Mouse (Mus musculus) kidney, postnatal 10 days (tissue): ENCODE results near the gene Ubr4.

ENCODE experiments used
- DNase-seq: peaks from one replicate; pipeline ENCODE4 v3.0.0; 2021; ENCODE audit warnings: mixed read lengths

The Ubr4 gene

DNA sequence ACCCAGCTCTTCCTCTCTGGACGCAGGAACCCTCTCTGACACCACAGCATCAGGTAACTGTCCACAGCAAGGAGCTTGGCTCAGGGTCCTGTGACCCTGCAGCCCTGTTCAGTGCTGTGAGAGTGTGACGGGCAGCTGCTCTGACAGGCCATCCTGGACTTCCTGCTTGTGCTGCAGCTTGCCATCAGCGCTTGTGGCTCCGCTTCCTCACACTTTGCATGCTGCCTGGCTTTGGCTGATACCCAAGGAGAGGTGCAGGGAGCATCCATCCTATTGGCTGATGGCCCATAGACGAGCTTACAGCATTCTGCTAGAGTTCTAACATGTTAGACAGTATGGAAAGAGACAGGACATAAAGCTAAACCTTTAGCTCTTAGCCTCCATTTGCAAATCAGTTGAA lies 88.8 kb downstream of the Ubr4 start:
- DNase-seq: no peak

GRCm38 (mm10) chr4:139441806-139442205 lies 89.4 kb downstream of the Ubr4 start:
- DNase-seq: no peak

DNA sequence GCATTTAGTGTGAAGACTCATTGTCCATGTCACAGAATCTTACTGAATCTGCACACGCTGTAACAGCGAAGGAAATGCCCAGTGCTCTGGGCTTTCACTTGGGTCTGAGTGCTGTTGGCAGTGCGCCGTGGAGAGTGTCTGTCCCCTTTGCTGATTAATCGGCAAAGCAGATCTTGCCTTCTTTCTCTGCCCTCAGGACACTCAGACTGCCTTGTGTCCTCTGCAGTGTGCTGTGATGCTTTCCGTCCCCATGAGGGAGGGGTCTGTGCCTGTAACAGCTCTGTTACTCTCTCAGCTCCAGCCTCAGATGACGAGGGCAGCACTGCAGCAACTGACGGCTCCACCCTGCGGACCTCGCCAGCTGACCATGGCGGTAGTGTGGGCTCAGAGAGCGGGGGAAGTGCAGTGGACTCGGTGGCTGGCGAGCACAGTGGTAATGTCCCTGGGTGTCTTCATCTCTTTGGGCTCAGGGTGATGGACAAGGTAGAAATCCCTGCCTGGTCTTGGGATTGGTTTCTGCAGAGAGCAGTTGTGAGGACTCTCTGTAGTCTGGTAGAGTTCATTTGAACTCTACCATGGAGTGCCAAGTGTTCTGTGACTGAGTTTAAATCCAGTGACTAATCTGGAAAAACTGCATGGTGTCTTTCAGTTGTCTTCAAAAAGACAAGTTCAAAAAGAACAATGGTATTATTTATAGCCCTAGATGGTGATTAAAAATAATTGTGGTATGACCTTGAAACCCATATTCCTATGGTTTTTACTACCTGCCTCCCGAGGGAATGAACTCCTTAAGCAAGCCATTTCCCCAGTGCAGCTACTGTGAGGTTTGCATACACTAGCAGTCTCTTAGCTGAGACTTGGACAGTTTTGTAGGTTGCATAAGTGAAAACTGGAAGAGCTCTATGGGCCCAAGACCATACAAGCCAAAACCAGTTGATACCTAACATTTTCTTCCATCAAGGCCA lies 90.3 kb downstream of the Ubr4 start:
- no peak for DNase-seq

- no peak for DNase-seq
Observed at GRCm38 (mm10) chr4:139444315-139444714, 91.9 kb downstream of the Ubr4 start.

- no peak for DNase-seq
Observed at GRCm38 (mm10) chr4:139446176-139446575, 93.8 kb downstream of the Ubr4 start.

DNA sequence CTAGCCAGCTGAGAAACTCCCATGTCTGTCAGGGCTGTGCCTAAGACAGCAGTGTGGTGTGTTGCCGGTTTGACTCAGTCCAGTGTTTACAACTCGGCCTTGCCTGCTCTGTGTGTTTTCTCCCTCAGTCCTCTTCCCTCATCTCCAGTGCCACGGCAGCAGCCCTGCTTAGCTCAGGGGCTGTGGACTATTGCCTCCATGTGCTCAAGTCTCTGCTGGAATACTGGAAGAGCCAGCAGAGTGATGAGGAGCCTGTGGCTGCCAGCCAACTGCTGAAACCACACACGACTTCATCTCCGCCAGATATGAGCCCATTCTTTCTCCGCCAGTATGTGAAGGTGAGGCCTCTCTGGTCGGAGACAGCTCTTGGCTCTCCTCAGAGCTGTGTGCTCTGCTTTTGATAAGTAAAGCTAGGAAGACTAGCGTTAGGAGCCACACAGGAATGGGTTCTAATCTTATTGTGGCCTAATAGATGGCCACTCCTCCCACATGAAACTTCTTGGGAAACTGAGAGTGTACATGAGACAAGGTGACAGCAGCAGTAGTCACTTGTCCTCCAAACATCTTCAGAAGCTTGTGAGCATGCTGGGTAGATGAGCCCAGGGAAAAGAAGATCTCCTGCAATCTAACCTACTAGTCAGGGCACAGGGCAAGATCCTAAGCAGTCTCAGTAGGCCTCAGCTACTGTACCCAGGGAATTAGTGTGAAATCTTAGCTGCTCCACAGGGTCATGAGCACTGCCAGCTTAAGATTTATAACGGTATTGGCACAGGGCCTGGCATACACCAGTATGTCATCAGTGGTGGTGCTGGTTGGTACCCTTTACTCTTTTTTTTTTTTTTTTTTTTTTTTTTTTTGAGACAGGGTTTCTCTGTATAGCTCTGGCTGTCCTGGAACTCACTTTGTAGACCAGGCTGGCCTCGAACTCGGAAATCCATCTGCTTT lies 94.6 kb downstream of the Ubr4 start:
- DNase-seq: no peak

DNA sequence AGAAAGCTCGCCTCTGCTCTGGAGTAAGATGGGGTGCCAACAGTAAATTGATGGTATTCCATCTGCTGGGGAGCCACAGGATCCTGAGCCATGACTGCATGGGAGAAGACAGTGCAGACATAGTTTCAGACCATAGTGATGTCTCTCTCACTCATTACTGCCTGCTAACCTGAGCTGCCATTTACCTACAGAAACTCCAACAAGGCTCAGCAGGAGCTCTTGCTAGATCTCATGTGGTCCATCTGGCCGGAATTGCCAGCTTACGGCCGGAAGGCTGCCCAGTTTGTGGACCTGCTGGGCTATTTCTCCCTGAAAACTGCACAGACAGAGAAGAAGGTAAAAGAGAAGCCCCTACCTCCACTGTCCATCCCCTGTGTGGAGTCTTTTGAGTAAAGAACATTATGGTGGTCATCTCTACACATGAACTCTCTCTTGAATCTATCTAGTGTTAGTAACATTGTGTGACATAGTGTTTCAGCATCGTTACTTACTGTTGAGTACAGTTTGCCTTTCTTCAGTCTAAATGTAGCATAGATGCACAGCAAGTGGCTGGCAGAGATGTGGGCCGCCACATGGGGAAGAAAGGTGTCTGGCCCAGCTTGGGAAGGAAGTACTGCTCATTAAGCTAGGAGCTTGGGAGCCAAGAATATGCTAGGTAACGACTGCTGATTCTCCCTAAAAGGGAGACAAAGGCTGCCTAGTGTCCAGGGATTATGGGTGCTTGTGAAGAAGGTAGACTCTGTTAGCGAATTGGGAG lies 100.7 kb downstream of the Ubr4 start:
- DNase-seq: no peak

- no peak for DNase-seq
Observed at GRCm38 (mm10) chr4:139454339-139454738, 101.9 kb downstream of the Ubr4 start.

GRCm38 (mm10) chr4:139459970-139460369 lies 107.6 kb downstream of the Ubr4 start:
- no peak for DNase-seq

DNA sequence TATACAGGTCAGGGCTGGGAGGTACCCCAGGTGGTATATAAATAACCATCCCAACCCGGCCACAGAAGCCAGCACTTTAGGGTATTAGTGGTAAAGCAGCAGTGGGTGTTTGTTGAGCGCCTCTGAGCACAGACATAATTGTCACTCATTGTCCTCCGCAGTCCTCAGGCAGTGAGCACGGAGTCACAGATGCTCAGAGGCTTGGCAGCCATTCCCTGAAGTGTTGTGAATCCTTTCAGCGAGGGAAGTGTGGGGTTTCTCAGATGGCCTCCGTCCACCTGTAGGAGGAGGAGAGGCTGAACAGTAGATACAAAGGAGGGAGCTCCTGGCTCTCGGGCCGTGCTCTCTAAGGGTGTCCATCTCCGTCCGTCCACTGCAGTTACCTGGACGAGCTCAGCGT lies 111.8 kb downstream of the Ubr4 start:
- DNase-seq: no peak

- DNase-seq: no peak
Observed at GRCm38 (mm10) chr4:139466541-139466940, 114.1 kb downstream of the Ubr4 start.

DNA sequence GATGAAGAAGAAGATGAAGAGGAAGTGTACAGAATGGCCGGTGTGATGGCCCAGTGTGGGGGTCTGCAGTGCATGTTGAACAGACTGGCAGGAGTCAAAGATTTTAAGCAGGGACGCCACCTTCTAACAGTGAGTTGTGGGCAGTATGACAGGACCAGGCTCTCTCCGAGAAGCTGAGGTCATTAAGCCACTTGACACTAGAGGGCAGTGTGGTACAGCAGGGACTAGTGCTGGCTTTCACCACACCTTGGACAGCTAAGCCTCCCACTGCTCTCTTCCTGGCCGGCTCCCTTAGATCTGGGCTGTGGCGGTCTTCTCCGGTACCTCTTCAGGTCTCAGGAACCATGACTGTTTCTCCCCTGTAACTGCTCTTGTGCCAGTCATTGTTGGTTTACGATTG lies 117.8 kb downstream of the Ubr4 start:
- DNase-seq: peak; percentile 90

- DNase-seq: no peak
Observed at GRCm38 (mm10) chr4:139476663-139477625, 124.5 kb downstream of the Ubr4 start.

- DNase-seq: no peak
Observed at GRCm38 (mm10) chr4:139477983-139478382, 125.6 kb downstream of the Ubr4 start.

GRCm38 (mm10) chr4:139479176-139479575 lies 126.8 kb downstream of the Ubr4 start:
- DNase-seq: no peak

DNA sequence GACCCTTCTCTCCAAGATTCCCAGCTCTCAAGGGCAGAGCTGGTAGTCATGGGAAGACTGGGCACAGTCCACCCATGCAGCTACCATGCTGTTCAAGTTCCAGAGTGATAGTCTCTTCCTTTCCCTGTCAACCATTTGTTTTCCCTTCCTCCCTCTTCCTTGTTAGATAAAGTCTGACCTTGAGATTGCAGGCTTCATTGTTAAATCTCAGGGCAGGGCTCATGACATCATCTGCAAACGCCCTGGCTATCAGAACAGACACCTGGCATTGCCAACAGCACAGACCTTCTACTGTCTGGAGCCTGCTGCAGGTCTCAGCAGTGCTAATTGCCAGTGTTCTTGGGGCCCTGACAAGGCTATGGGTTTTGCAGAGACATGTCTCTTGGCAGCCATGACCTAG lies 129.0 kb downstream of the Ubr4 start:
- no peak for DNase-seq

- peak; percentile 53 for DNase-seq
Observed at GRCm38 (mm10) chr4:139483461-139484105, 131.2 kb downstream of the Ubr4 start.

DNA sequence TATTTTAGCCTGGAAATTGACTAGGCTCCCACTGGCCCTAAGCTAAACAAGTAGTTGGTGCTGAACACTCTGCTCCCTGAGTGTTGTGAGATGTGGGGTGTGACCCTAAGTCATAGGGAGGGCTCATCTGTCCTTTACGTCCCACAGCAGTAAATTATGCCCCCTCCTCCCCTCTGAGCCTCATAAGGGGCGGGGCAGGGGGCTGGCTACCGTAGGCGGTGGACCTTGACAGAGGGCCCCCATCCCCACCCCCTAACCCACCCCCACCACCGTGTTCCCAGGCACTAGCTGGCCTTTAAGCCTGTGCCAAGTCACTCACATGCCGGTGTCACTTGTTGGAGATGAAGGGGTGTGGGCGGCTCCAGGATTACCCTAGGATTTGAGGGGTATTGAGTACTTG lies 132.1 kb downstream of the Ubr4 start:
- DNase-seq: no peak

GRCm38 (mm10) chr4:139487085-139487484 lies 134.7 kb downstream of the Ubr4 start:
- no peak for DNase-seq

- DNase-seq: no peak
Observed at GRCm38 (mm10) chr4:139488325-139488724, 135.9 kb downstream of the Ubr4 start.

GRCm38 (mm10) chr4:139489946-139490345 lies 137.5 kb downstream of the Ubr4 start:
- no peak for DNase-seq
